Mouse (Mus musculus) heart, postnatal 0 days (tissue): ENCODE measurements around the gene Dixdc1.

Experiments
- CTCF ChIP-seq: IDR thresholded peaks from 2 replicates; pipeline ENCODE4 v1.5.1; 2016; ENCODE audit warnings: antibody characterized with exemption, control low read depth, low read depth
- EP300 ChIP-seq: IDR thresholded peaks from 2 replicates; pipeline ENCODE4 v1.6.1; 2016; ENCODE audit warnings: antibody characterized with exemption, low read depth

- TF ChIP-seq CTCF (no peak), EP300 (no peak)
Measured at GRCm38 (mm10) chr9:50658391-50658790, 80.9 kb downstream of the Dixdc1 start.
